In genomic region chr11:59385123-59385522, GRCm38 (mm10) we compare ENCODE assay signal across 10 mouse cellular contexts. TPM values are rescaled to one million over a fixed set of nuclear protein-coding genes. Genes with fewer than 3 reads are reported as not detected.
DNase-seq lines count a peak whose midpoint lies in the region; ATAC-seq and TF ChIP-seq lines count a peak whose summit lies in the region.
"Had no signal": no experiment of that assay in that cellular context is flagged by ENCODE, and none has a peak within 500 bp of the region (broad histone marks: within the 10 kb centered on the region; RNA-seq: fewer than 3 reads in every experiment).

No protein-coding gene starts in this region.

- peak overlapping the region; percentile 27; the same call in 1 of the 2 replicates for H3K4me2 ChIP-seq in heart, embryonic 15.5 days
- H3K4me2 ChIP-seq in intestine, embryonic 16.5 days (ENCODE audit: low read depth, low read length): 0 out of 2 replicates have a peak overlapping the region, but pooled peaks have one; percentile 10
- H3K4me2 ChIP-seq in stomach, postnatal 0 days (replicated peaks; ENCODE audit: low read depth): no peak overlapping the region
- H3K4me2 ChIP-seq: liver, embryonic 13.5 days had no signal

- peaks cover 22% of the 10 kb centered on the region for H3K4me1 ChIP-seq in heart, embryonic 15.5 days (replicated peaks)
- H3K4me1 ChIP-seq in intestine, embryonic 16.5 days (ENCODE audit: control insufficient read depth, insufficient read depth, low read length): peaks cover 13% of the 10 kb centered on the region
- peaks cover 7% of the 10 kb centered on the region; the same call in 1 of the 2 replicates for H3K4me1 ChIP-seq in stomach, postnatal 0 days (replicated peaks; ENCODE audit: control insufficient read depth, insufficient read depth)

- intact Hi-C loops in heart, postnatal 25 days (cut with DNase I): no loop called here

- H3K9me3 ChIP-seq in heart, embryonic 15.5 days (replicated peaks): no peaks in the 10 kb centered on the region
- no peaks in the 10 kb centered on the region for H3K9me3 ChIP-seq in intestine, embryonic 16.5 days (ENCODE audit: control insufficient read depth, low read length)
- no peaks in the 10 kb centered on the region for H3K9me3 ChIP-seq in stomach, postnatal 0 days (ENCODE audit: control insufficient read depth, low read length)
- H3K9me3 ChIP-seq: liver, embryonic 13.5 days had no signal

- no peak for DNase-seq in heart, postnatal 25 days (ENCODE audit: low spot score)
- peak; percentile 33 for DNase-seq in thymus, postnatal 4 days
- DNase-seq in thymus, postnatal 10 days (ENCODE audit: low spot score in 2 of 2): no peak
- peak; percentile 34 for DNase-seq in stomach, postnatal 0 days (ENCODE audit: low spot score)
- no peak for DNase-seq in layer of hippocampus, adult 11-12 months (ENCODE audit: low spot score)
- DNase-seq in spleen, postnatal 10 days (ENCODE audit: low spot score in 2 of 2): no peak
- DNase-seq: liver, embryonic 13.5 days had no signal

- no peak overlapping the region for H3K4me3 ChIP-seq in heart, embryonic 15.5 days
- no peak overlapping the region for H3K4me3 ChIP-seq in intestine, embryonic 16.5 days (ENCODE audit: low read length)
- H3K4me3 ChIP-seq in stomach, postnatal 0 days (ENCODE audit: low read depth, low read length): no peak overlapping the region
- H3K4me3 ChIP-seq: liver, embryonic 13.5 days had no signal

- no peak for TF ChIP-seq CTCF in stomach, postnatal 0 days (IDR thresholded peaks at IDR 0.05; ENCODE audit: low read depth)

- 13% methylated on average over 8 of the region's 8 CpGs for WGBS in heart, embryonic 15.5 days
- WGBS in intestine, embryonic 16.5 days: 12% methylated on average over 8 of the region's 8 CpGs
- 17% methylated on average over 8 of the region's 8 CpGs for WGBS in stomach, postnatal 0 days

- ATAC-seq in heart, embryonic 15.5 days (replicated peaks; ENCODE audit: insufficient number of reproducible peaks, insufficient read depth, low FRiP score, low read depth): peak; percentile 61; the same call in 1 of the 2 replicates
- ATAC-seq in intestine, embryonic 16.5 days: peak; percentile 67; the same call in 1 of the 2 replicates
- ATAC-seq in stomach, postnatal 0 days (ENCODE audit: low FRiP score, low TSS enrichment): no peak; the same call in 1 of the 2 replicates

- peak overlapping the region; percentile 49 for H3K27ac ChIP-seq in heart, embryonic 15.5 days
- no peak overlapping the region; the same call in 1 of the 2 replicates for H3K27ac ChIP-seq in intestine, embryonic 16.5 days (ENCODE audit: low read length)
- 0 out of 2 replicates have a peak overlapping the region, but pooled peaks have one; percentile 13 for H3K27ac ChIP-seq in stomach, postnatal 0 days (replicated peaks)
- H3K27ac ChIP-seq: liver, embryonic 13.5 days had no signal

- no peaks in the 10 kb centered on the region for H3K36me3 ChIP-seq in heart, embryonic 15.5 days
- H3K36me3 ChIP-seq in intestine, embryonic 16.5 days (ENCODE audit: control insufficient read depth, insufficient read depth, low read length): no peaks in the 10 kb centered on the region
- no peaks in the 10 kb centered on the region for H3K36me3 ChIP-seq in stomach, postnatal 0 days (ENCODE audit: control insufficient read depth, insufficient read depth, low read length)
- H3K36me3 ChIP-seq: liver, embryonic 13.5 days had no signal

- H3K9ac ChIP-seq in heart, embryonic 15.5 days: no peak overlapping the region
- 0 out of 2 replicates have a peak overlapping the region, but pooled peaks have one; percentile 1 for H3K9ac ChIP-seq in intestine, embryonic 16.5 days (ENCODE audit: low read depth, low read length)
- peak overlapping the region; percentile 8; the same call in 1 of the 2 replicates for H3K9ac ChIP-seq in stomach, postnatal 0 days (ENCODE audit: low read length)
- H3K9ac ChIP-seq: liver, embryonic 13.5 days had no signal

- no peak for TF ChIP-seq EP300 in stomach, postnatal 0 days (optimal IDR thresholded peaks at IDR 0.05)

- H3K27me3 ChIP-seq in heart, embryonic 15.5 days: no peaks in the 10 kb centered on the region
- no peaks in the 10 kb centered on the region for H3K27me3 ChIP-seq in intestine, embryonic 16.5 days (replicated peaks; ENCODE audit: control insufficient read depth, insufficient read depth, low read length)
- no peaks in the 10 kb centered on the region for H3K27me3 ChIP-seq in stomach, postnatal 0 days (ENCODE audit: control insufficient read depth, insufficient read depth, low read length)

RNA-seq across cellular contexts. Expression of gene Prss38, which starts 9.7 kb away (rescaled TPM):
- polyA plus RNA-seq in heart, embryonic 15.5 days (2015; fragmentation: Nextera tagmentation; extraction: Ambion mirVana): not detected in 2 replicates
- not detected for total RNA-seq in heart, postnatal 25 days (2021)
- polyA plus RNA-seq in intestine, embryonic 16.5 days (2015; fragmentation: Nextera tagmentation; extraction: Ambion mirVana): not detected in 2 replicates
- polyA plus RNA-seq in stomach, postnatal 0 days (2015; fragmentation: Nextera tagmentation; extraction: Ambion mirVana): 0.07 TPM in 1 of 2 replicates, not detected in the other
- polyA plus RNA-seq: liver, embryonic 13.5 days; neural tube, embryonic 14.5 days had no signal

Comparison
In these comparisons a context has a peak if more than half of its experiments do, and no peak if none do; other contexts are left out.
1. DNase-seq: peak in thymus, postnatal 4 days (single experiment) and stomach, postnatal 0 days (single experiment); none in heart, postnatal 25 days (single experiment), thymus, postnatal 10 days (0 of 2), layer of hippocampus, adult 11-12 months (single experiment) and spleen, postnatal 10 days (0 of 2).